In genomic region chr5:151218689-151219115, GRCm38 (mm10) we compare ENCODE assay signal across 9 mouse cellular contexts. TPM values are rescaled to one million over a fixed set of nuclear protein-coding genes. Genes with fewer than 3 reads are reported as not detected.
DNase-seq lines count a peak whose midpoint lies in the region; ATAC-seq and TF ChIP-seq lines count a peak whose summit lies in the region.
"Had no signal": no experiment of that assay in that cellular context is flagged by ENCODE, and none has a peak within 500 bp of the region (broad histone marks: within the 10 kb centered on the region; RNA-seq: fewer than 3 reads in every experiment).

No protein-coding gene starts in this region.

- no peaks in the 10 kb centered on the region for H3K9me3 ChIP-seq in hindbrain, embryonic 15.5 days
- no peaks in the 10 kb centered on the region for H3K9me3 ChIP-seq in midbrain, embryonic 13.5 days

- peak overlapping the region; percentile 43 for H3K27ac ChIP-seq in gastrocnemius, adult 2 months
- H3K27ac ChIP-seq in hindbrain, embryonic 15.5 days (replicated peaks): 0 out of 2 replicates have a peak overlapping the region, but pooled peaks have one; percentile 5
- no peak overlapping the region for H3K27ac ChIP-seq in midbrain, embryonic 13.5 days

- 13% methylated on average over 6 of the region's 6 CpGs for WGBS in hindbrain, embryonic 15.5 days
- 9% methylated on average over 6 of the region's 6 CpGs for WGBS in midbrain, embryonic 13.5 days

- H3K36me3 ChIP-seq in hindbrain, embryonic 15.5 days: no peaks in the 10 kb centered on the region
- H3K36me3 ChIP-seq in midbrain, embryonic 13.5 days: no peaks in the 10 kb centered on the region

- ATAC-seq in hindbrain, embryonic 15.5 days (ENCODE audit: low FRiP score, low read depth): peak; percentile 59
- peak; percentile 66 for ATAC-seq in midbrain, embryonic 13.5 days
- ATAC-seq in cerebellum, adult (ENCODE audit: insufficient number of reproducible peaks, low FRiP score, low TSS enrichment): no peak

- no peak for DNase-seq in gastrocnemius, adult 2 months
- DNase-seq in gastrocnemius, adult 18-20 months (ENCODE audit: low spot score): no peak
- peak; percentile 73 for DNase-seq in embryo, embryonic 10 days (ENCODE audit: low spot score)
- DNase-seq in lung, postnatal 36 days: no peak
- no peak for DNase-seq in cerebellum, postnatal 14 days
- DNase-seq: adrenal gland, postnatal 36 days had no signal

- no peaks in the 10 kb centered on the region for H3K27me3 ChIP-seq in hindbrain, embryonic 15.5 days
- no peaks in the 10 kb centered on the region for H3K27me3 ChIP-seq in midbrain, embryonic 13.5 days

- H3K4me2 ChIP-seq in hindbrain, embryonic 15.5 days: no peak overlapping the region
- no peak overlapping the region for H3K4me2 ChIP-seq in midbrain, embryonic 13.5 days (replicated peaks)

- no peak overlapping the region for H3K4me3 ChIP-seq in gastrocnemius, adult 2 months
- H3K4me3 ChIP-seq in hindbrain, embryonic 15.5 days: no peak overlapping the region
- H3K4me3 ChIP-seq in midbrain, embryonic 13.5 days (replicated peaks): no peak overlapping the region

- TF ChIP-seq CTCF in gastrocnemius, adult 2 months (IDR thresholded peaks at IDR 0.05): no peak

- no peak overlapping the region for H3K9ac ChIP-seq in hindbrain, embryonic 15.5 days
- H3K9ac ChIP-seq in midbrain, embryonic 13.5 days (replicated peaks): no peak overlapping the region

- intact Hi-C loops in gastrocnemius, adult 2 months (cut with DNase I): no loop called here

- H3K4me1 ChIP-seq in hindbrain, embryonic 15.5 days (replicated peaks): peaks cover 6% of the 10 kb centered on the region; the same call in 1 of the 2 replicates
- H3K4me1 ChIP-seq in midbrain, embryonic 13.5 days (replicated peaks): peaks cover 6% of the 10 kb centered on the region

RNA-seq across cellular contexts. Expression of gene Stard13, which starts 14.9 kb away (rescaled TPM):
- 1 to 10 TPM; 6.7 to 7.4 TPM for total RNA-seq in gastrocnemius, adult 2 months (2021)
- total RNA-seq in gastrocnemius, adult 18-20 months (2021): 1 to 10 TPM; 4.3 to 8.1 TPM
- 6.1 and 6.2 TPM in 2 replicates for polyA plus RNA-seq in hindbrain, embryonic 15.5 days (2015; fragmentation: Nextera tagmentation; extraction: Ambion mirVana)
- polyA plus RNA-seq in midbrain, embryonic 13.5 days (2015; fragmentation: Nextera tagmentation; extraction: Ambion mirVana): 3.0 and 3.9 TPM in 2 replicates
